Mouse (Mus musculus) brain, embryonic 14.5 days (tissue): Measurements from ENCODE around the gene Piezo1.

Source experiments
- CTCF ChIP-seq: fragments of 200-500 bp; IDR thresholded peaks from 2 replicates; pipeline ENCODE4 v1.5.1; 2012; ENCODE audit warnings: inconsistent platforms, mild to moderate bottlenecking, moderate library complexity, borderline replicate concordance; ENCODE audit not compliant: insufficient read depth, insufficient read length; ENCODE audit errors: extremely low read depth
- POLR2A ChIP-seq: fragments of 200-500 bp; IDR thresholded peaks from 2 replicates; pipeline ENCODE4 v1.6.1; 2012; ENCODE audit warnings: mild to moderate bottlenecking, inconsistent platforms, borderline replicate concordance; ENCODE audit not compliant: poor library complexity, insufficient read depth, insufficient read length, severe bottlenecking; ENCODE audit errors: extremely low read depth

GRCm38 (mm10) chr8:122596031-122596430, 44.9 kb upstream of the Piezo1 start:
- TF ChIP-seq POLR2A (no peak), CTCF (no peak)
